Mouse (Mus musculus) CD4-positive, CD25-positive, alpha-beta regulatory T cell, adult 9 weeks (primary cell): ENCODE data around the gene Aipl1. TPM values are rescaled to one million over a fixed set of nuclear protein-coding genes. Genes with fewer than 3 reads are reported as not detected.

Experiments used
- polyA plus RNA-seq: library from polyadenylated mRNA; unstranded; fragments of 100-300 nt; shearing (Covaris generic); gene quantifications from one replicate; pipeline ENCODE4 v1.2.1, GENCODE M21; 2017

Gene Aipl1
- polyA plus RNA-seq = 0.42 TPM

GRCm38 (mm10) chr11:72037409-72037808 is at the start of gene Aipl1:
Aipl1 (minus strand) TSS chr11:72037509.

GRCm38 (mm10) chr11:72041768-72042607 is 4.7 kb upstream of the Aipl1 start, which contains the start of gene Pimreg:
Pimreg (plus strand) TSS chr11:72042032.

Other genes starting within 250 kb of the Aipl1 start
- 1.9 TPM for gene Pimreg, start 4.5 kb upstream of the Aipl1 start, polyA plus RNA-seq
- not detected for gene Pitpnm3, start 98.3 kb upstream of the Aipl1 start, polyA plus RNA-seq
- 0.33 TPM for gene Gm43951, start 169.3 kb upstream of the Aipl1 start, polyA plus RNA-seq
- 31.2 TPM for gene 4933427D14Rik, start 169.9 kb upstream of the Aipl1 start, polyA plus RNA-seq
- 123 TPM for gene Txndc17, start 170.0 kb upstream of the Aipl1 start, polyA plus RNA-seq
- 26.1 TPM for gene Med31, start 178.1 kb upstream of the Aipl1 start, polyA plus RNA-seq
- gene Slc13a5, start 229.7 kb upstream of the Aipl1 start, polyA plus RNA-seq = not detected